Mouse (Mus musculus): ENCODE measurements around the gene Taf6.

The Taf6 gene

DNA sequence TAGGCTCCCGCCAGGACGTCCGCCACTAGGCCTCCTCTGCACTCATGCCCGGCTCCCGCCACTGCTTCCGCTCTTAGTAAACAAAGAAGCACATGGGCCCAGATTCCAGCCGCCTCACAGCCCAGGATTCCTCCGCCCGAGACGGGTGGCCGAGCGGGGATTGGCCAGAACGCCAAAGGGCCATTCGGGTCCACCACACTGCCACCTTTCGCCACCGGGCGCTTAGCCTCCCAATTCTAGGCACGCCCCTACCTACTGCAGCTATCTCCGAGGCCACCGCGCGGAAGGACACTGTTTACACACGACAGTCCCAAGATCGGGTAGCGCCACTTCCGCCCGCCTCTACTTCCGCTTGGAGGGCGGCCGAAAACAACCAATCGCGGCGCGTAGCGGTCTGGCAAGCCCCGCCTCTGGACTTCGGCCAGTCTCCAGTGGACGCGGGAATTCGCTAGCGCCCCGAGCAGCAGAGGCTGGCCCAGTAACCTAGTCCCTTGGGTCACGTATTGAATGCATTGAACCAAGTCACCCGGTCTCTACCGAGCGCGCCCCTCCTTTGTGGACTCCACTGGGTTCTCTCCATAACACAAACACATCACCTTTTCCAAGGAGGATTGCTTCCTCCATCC, 16.2 kb downstream of the Taf6 start:
- peak; percentile 98 for DNase-seq

GRCm38 (mm10) chr5:138165594-138165993, 21.7 kb downstream of the Taf6 start:
- no peak for DNase-seq

- DNase-seq = no peak
Measured at GRCm38 (mm10) chr5:138163610-138164009, 23.6 kb downstream of the Taf6 start.

GRCm38 (mm10) chr5:138163046-138163445, 24.2 kb downstream of the Taf6 start:
- no peak for DNase-seq

- DNase-seq = peak; percentile 91
Measured at GRCm38 (mm10) chr5:138160842-138161665, 26.2 kb downstream of the Taf6 start, which contains the start of gene Cops6. Gene Cops6 (plus strand): TSS chr5:138161071.

GRCm38 (mm10) chr5:138160224-138160762, 27.0 kb downstream of the Taf6 start:
- DNase-seq = no peak

DNA sequence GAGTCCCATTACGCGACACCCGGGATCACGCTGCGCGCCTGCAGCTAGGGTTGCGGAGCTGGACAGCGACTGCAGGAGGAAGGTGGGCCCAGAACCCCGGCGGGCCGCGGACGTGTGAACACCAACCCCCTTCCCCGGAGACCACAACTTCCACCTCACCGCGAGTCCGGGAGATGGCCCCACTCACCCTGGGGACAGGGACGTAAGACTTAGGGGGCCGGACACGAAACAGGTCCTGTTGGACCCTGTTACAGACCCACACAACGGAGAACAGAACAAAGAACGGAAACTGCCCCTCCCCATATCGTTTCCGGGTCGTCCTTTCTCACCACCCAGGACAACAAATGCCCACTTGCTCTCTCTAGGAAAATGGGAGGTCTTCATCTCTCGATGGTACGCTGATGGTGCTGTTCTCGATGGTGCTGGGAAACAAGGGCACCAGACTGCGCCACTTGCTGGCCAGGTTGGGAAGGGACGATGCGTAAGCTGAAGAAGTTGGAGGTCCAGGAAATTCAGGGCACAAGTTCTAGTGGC, 31.7 kb downstream of the Taf6 start, which contains the start of gene Zfp113:
Zfp113 (minus strand) TSS at position 302 of the 534 bp plus-strand sequence.
- DNase-seq = peak; percentile 95

DNA sequence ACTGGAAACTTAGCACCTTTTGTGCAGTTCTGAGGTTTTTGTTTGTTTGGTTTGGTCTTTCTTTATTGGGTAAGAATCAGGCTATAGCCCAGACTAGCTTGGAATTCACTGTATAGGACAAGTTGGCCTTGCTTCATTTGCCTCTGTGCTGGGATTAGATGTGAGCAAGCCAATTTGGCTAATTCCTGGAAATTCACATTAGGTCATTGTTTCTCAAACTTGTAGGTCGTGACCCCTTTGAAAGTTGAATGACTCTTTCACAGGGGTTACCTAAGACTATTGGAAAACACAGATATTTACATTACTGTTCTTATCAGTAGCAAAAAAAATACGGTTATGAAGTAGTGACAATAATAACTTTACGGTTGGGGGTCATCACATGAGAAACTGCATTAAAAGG, 32.9 kb downstream of the Taf6 start:
- DNase-seq = no peak

DNA sequence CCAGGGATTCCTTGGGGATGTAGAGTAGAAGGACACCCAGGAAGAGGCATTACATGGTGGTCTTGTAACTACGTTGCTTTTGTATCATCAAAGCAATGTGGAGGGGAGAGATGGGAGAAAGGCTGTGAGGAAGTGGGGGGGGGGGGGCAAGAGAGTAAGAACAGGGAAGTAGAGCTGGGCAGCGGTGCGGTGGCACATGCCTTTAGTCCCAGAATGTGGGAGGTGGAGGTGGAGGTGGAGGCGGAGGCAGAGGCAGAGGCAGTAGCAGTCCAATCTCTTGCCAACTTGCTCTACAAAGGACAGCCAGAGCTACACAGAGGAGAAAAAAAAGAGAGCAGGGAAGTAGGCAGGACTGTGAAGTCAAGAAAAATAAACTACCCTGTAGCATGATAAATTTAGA, 48.7 kb downstream of the Taf6 start:
- no peak for DNase-seq

DNA sequence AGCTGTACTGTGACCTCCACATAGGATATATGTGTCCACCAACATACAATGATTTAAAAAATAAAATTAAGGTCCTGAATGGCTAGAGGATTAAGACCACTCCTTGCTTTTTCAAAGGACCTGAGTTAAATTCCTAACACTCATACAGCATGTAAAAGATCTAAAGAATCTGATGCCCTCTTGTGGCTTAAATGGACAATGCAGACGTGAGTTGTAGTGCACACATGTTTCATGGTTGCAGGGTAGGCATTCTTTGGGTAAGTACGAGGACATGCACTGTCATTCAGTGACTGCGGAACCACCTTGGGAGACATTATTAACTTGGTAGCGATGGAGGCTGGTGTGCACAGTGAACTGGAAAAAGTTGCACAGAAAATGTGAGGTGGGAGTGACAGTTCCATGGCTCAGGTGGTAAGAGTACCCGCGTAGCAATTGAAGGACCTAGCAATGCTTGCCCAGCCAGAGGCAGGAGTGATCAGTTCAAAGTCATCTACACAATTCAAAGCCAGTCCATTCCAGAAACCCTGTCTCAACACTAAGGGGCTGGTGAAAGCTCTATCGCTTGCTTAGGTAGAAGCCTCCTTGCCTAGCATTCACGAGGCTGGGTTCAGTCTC, 49.2 kb downstream of the Taf6 start:
- DNase-seq = no peak

- DNase-seq = no peak
Measured at GRCm38 (mm10) chr5:138137257-138137656, 50.0 kb downstream of the Taf6 start.

DNA sequence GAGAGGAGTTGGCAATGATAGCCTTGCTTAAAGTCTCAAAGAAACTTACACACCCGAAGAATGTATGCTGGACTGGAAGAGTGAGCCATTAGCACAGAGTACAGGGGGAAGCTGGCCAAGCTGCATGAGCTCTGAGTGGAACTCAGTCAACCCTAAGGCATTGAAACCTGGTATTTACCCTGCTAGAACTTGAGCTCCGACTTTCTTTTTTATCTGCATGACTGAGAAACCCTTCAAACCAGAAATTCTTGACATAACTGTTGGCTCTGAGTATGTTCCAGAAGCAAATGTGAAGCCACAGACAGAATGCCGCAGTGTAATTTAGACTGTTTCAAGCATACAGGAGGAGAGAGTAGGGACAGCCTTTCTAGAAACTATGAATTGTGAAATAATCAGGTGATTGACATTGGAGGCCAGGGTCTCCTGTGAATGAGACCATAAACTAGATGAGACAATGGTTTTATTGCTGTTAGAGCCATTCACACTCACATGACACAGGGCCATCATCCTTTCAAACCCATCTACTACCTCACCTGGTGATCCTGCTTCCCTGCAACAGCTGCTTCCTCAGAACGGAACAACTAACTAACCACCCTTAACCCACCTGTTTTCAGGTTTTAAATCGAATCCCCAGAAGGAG, 54.7 kb downstream of the Taf6 start:
- DNase-seq = peak; percentile 70

Data from kidney, adult 11 months (tissue).